Mouse (Mus musculus): ENCODE results near the gene Vdac2. TPM values are rescaled to one million over a fixed set of nuclear protein-coding genes. Genes with fewer than 3 reads are reported as not detected.

Gene Vdac2
- polyA plus RNA-seq, 1 experiment from 2014 or later, result 121 TPM

DNA sequence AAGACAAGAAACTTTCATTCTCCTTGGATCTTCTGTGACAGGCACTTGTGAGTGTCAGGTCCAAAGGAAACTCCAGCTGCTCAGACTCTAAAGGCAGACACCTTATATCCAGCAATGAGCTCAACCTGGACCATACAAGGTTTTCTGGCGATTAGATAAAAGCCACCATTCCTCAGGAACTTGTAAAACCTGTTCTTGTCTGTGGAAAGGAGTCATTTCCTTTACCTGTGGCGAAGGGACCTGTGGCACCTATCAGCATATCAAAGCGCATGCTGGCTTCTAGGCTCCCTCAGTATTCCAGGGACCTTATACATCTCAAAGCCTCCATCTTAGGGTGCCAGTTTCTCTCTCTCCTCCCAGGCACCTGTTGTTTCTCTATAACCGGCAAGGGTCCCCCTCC, 7.6 kb upstream of the Vdac2 start:
- 60% methylated on average over 4 of the region's 4 CpGs for WGBS (ENCODE audit: insufficient replicate concordance)
- Histone ChIP-seq H3K4me2 (no peak overlapping the region), H3K4me3 (replicated peaks) (no peak overlapping the region), H3K27me3 (peaks cover 3% of the 10 kb centered on the region; the same call in 1 of the 2 replicates), H3K9ac (no peak overlapping the region), H3K36me3 (replicated peaks) (no peaks in the 10 kb centered on the region), H3K4me1 (replicated peaks) (peaks cover 29% of the 10 kb centered on the region), H3K27ac (replicated peaks) (no peak overlapping the region), H3K9me3 (replicated peaks) (no peaks in the 10 kb centered on the region)
- no peak for ATAC-seq (ENCODE audit: insufficient read depth)

DNA sequence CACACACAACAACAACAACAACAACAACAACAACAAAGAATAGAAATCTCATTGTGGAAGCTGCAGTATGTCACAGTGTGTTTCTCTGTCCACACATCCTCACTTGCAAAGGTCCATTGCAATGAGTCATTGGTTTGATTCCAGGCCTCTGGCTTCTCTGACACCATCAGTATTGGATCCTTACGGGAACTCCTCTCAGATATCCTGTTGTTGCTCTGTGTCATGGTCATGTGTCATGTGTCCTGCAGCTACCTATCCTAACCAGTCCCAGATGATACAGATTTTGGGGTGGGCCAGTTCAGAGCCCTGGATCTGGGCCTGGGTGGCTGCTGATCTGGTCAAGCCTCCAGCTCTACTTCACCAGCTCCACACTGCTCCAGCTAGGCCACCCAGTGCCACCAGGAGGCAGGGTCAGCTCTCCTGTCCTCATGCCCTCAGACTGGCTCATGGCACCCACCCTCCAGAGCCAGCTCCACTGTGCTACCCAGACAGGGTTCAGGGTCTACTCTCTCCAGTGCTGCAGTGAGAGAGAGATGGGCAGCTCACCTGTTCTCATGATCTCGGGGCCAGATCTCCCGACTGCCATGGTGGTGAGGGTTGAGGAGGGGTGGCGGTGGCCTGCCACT, 4.0 kb upstream of the Vdac2 start:
- Histone ChIP-seq H3K9ac (no peak overlapping the region), H3K9me3 (replicated peaks) (no peaks in the 10 kb centered on the region), H3K4me1 (replicated peaks) (peaks cover 45% of the 10 kb centered on the region), H3K4me2 (no peak overlapping the region), H3K4me3 (replicated peaks) (no peak overlapping the region), H3K27ac (replicated peaks) (no peak overlapping the region), H3K36me3 (replicated peaks) (no peaks in the 10 kb centered on the region), H3K27me3 (no peaks in the 10 kb centered on the region)
- 74% methylated on average over 4 of the region's 4 CpGs for WGBS (ENCODE audit: insufficient replicate concordance)
- no peak for ATAC-seq (ENCODE audit: insufficient read depth)

DNA sequence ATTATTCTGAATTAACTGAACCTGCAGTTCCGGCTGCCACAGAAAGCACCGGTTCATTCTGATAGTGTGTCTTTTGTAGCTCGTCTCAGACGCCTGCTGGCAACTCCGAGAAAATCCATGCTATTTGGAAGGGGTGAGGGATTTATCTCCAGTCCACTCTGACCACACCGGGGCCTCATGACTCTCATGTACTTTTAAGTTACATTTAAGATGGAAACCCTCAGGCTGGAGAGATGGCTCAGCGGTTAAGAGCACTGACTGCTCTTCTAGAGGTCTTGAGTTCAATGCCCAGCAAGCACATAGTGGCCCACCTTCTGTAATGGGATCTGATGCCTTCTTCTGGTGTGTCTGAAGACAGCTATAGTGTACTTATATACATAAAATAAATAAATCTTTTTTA, 2.7 kb upstream of the Vdac2 start:
- Histone ChIP-seq H3K4me3 (replicated peaks) (no peak overlapping the region), H3K27ac (replicated peaks) (peak overlapping the region; percentile 96), H3K27me3 (no peaks in the 10 kb centered on the region), H3K36me3 (replicated peaks) (no peaks in the 10 kb centered on the region), H3K4me1 (replicated peaks) (peaks cover 57% of the 10 kb centered on the region), H3K4me2 (peak overlapping the region; percentile 52; the same call in 1 of the 2 replicates), H3K9me3 (replicated peaks) (no peaks in the 10 kb centered on the region), H3K9ac (no peak overlapping the region)
- whole genome bisulfite sequencing (ENCODE audit: insufficient replicate concordance), result 42% methylated on average over 7 of the region's 7 CpGs
- ATAC-seq (ENCODE audit: insufficient read depth), result no peak

DNA sequence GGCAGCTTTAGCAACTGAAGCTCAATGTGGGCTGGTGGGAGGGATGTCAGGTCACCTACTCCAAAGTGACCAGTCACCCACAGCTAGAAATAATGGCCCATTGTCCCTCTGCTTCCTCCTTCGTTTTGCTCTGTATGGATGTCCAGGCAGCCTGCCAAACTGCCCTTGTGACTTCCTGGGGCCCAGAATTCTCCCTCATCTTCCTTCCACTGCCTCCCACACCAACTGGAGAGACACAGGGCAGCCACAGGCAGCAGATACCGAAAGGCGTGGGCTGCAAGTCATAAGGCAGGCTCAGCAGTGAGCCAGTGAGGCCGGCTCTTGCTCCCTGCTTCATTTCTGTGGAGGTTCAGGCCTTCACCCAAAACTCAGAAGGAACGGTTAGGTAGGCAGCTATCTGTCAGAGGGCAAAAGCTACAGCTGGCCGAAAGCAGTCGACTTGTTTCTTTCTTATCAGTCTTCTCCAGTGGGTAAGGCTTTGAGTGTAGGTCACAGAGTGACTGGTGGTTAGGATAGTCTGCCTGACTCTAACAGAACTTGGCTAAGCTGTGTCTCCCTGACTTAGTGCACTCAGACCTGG, 2.2 kb upstream of the Vdac2 start:
- Histone ChIP-seq H3K27me3 (no peaks in the 10 kb centered on the region), H3K4me2 (peak overlapping the region; percentile 52), H3K4me1 (replicated peaks) (peaks cover 61% of the 10 kb centered on the region), H3K4me3 (replicated peaks) (0 out of 2 replicates have a peak overlapping the region, but pooled peaks have one; percentile 4), H3K9ac (peak overlapping the region; percentile 52), H3K9me3 (replicated peaks) (no peaks in the 10 kb centered on the region), H3K36me3 (replicated peaks) (no peaks in the 10 kb centered on the region), H3K27ac (replicated peaks) (peak overlapping the region; percentile 96)
- peak; percentile 93 for ATAC-seq (ENCODE audit: insufficient read depth)
- WGBS (ENCODE audit: insufficient replicate concordance), result 8% methylated on average over 7 of the region's 7 CpGs

- no peaks in the 10 kb centered on the region for H3K36me3 ChIP-seq (replicated peaks)
- H3K4me2 ChIP-seq, result no peak overlapping the region
- no peaks in the 10 kb centered on the region for H3K27me3 ChIP-seq
- no peak overlapping the region for H3K9ac ChIP-seq
- no peaks in the 10 kb centered on the region for H3K9me3 ChIP-seq (replicated peaks)
- H3K27ac ChIP-seq (replicated peaks), result peak overlapping the region; percentile 96
- 62% methylated on average over 7 of the region's 7 CpGs for WGBS (ENCODE audit: insufficient replicate concordance)
- no peak overlapping the region for H3K4me3 ChIP-seq (replicated peaks)
- peaks cover 68% of the 10 kb centered on the region for H3K4me1 ChIP-seq (replicated peaks)
- no peak for ATAC-seq (ENCODE audit: insufficient read depth)
These were observed 1.1 kb upstream of the Vdac2 start for GRCm38 (mm10) chr14:21823897-21824296.

- Histone ChIP-seq H3K9me3 (replicated peaks) (no peaks in the 10 kb centered on the region), H3K27me3 (no peaks in the 10 kb centered on the region), H3K4me3 (replicated peaks) (no peak overlapping the region), H3K36me3 (replicated peaks) (no peaks in the 10 kb centered on the region), H3K4me2 (no peak overlapping the region), H3K9ac (no peak overlapping the region), H3K4me1 (replicated peaks) (peaks cover 85% of the 10 kb centered on the region), H3K27ac (replicated peaks) (peak overlapping the region; percentile 33)
- no peak for ATAC-seq (ENCODE audit: insufficient read depth)
- WGBS (ENCODE audit: insufficient replicate concordance), result 64% methylated on average over 9 of the region's 9 CpGs
These were observed 901 bp downstream of the Vdac2 start for GRCm38 (mm10) chr14:21825786-21826491.

GRCm38 (mm10) chr14:21830876-21831767, 6.1 kb downstream of the Vdac2 start:
- peaks cover 70% of the 10 kb centered on the region for H3K4me1 ChIP-seq (replicated peaks)
- peak overlapping the region; percentile 75 for H3K4me3 ChIP-seq (replicated peaks)
- H3K27me3 ChIP-seq, result no peaks in the 10 kb centered on the region
- peak overlapping the region; percentile 92 for H3K27ac ChIP-seq (replicated peaks)
- peak overlapping the region; percentile 81 for H3K9ac ChIP-seq
- WGBS (ENCODE audit: insufficient replicate concordance), result under 1% methylated on average over 68 of the region's 73 CpGs
- H3K36me3 ChIP-seq (replicated peaks), result peaks cover 27% of the 10 kb centered on the region
- peak overlapping the region; percentile 93 for H3K4me2 ChIP-seq
- H3K9me3 ChIP-seq (replicated peaks), result no peaks in the 10 kb centered on the region
- ATAC-seq (ENCODE audit: insufficient read depth), result peak; percentile 97

- Histone ChIP-seq H3K9me3 (replicated peaks) (no peaks in the 10 kb centered on the region), H3K27me3 (no peaks in the 10 kb centered on the region), H3K4me3 (replicated peaks) (peak overlapping the region; percentile 75), H3K27ac (replicated peaks) (peak overlapping the region; percentile 92), H3K9ac (peak overlapping the region; percentile 81), H3K36me3 (replicated peaks) (peaks cover 34% of the 10 kb centered on the region), H3K4me2 (peak overlapping the region; percentile 93), H3K4me1 (replicated peaks) (peaks cover 63% of the 10 kb centered on the region)
- no peak for ATAC-seq (ENCODE audit: insufficient read depth)
- under 1% methylated on average over 28 of the region's 28 CpGs for WGBS (ENCODE audit: insufficient replicate concordance)
These were observed 6.9 kb downstream of the Vdac2 start for GRCm38 (mm10) chr14:21831830-21832403.

- Histone ChIP-seq H3K4me1 (replicated peaks) (peaks cover 31% of the 10 kb centered on the region), H3K4me2 (no peak overlapping the region), H3K27ac (replicated peaks) (no peak overlapping the region), H3K9me3 (replicated peaks) (no peaks in the 10 kb centered on the region), H3K36me3 (replicated peaks) (peaks cover 92% of the 10 kb centered on the region), H3K27me3 (no peaks in the 10 kb centered on the region), H3K4me3 (replicated peaks) (no peak overlapping the region), H3K9ac (no peak overlapping the region)
- ATAC-seq (ENCODE audit: insufficient read depth), result no peak
- 73% methylated on average over 8 of the region's 8 CpGs for WGBS (ENCODE audit: insufficient replicate concordance)
These were observed 13.4 kb downstream of the Vdac2 start for GRCm38 (mm10) chr14:21838336-21839017.
